Mouse (Mus musculus) heart, embryonic 10.5 days (tissue): ENCODE results near the gene Pdzk1. TPM values are rescaled to one million over a fixed set of nuclear protein-coding genes. Genes with fewer than 3 reads are reported as not detected.
A peak's percentile ranks its signal among the peaks of the same experiment; 100 is the strongest.

Source experiments
- DNase-seq: peaks from one replicate; pipeline ENCODE4 v3.0.0-alpha.2; 2017; ENCODE audit warnings: low spot score
- H3K27ac ChIP-seq: fragments of 300-500 bp; sonication (generic); 2 replicates; pipeline ENCODE4 v1.5.1; 2016; ENCODE audit warnings: mild to moderate bottlenecking
- H3K27me3 ChIP-seq: fragments of 300-500 bp; sonication (generic); 2 replicates; pipeline ENCODE4 v1.6.1; 2016; ENCODE audit warnings: mild to moderate bottlenecking; ENCODE audit not compliant: poor library complexity, insufficient read depth, severe bottlenecking
- H3K36me3 ChIP-seq: fragments of 300-500 bp; sonication (generic); 2 replicates; pipeline ENCODE4 v1.6.1; 2016; ENCODE audit warnings: mild to moderate bottlenecking, moderate library complexity
- H3K4me1 ChIP-seq: fragments of 300-500 bp; sonication (generic); 2 replicates; pipeline ENCODE4 v1.6.1; 2016; ENCODE audit warnings: mild to moderate bottlenecking
- H3K4me3 ChIP-seq: fragments of 300-500 bp; sonication (generic); 2 replicates; pipeline ENCODE4 v1.5.1; 2016; ENCODE audit warnings: mild to moderate bottlenecking, moderate library complexity
- H3K9me3 ChIP-seq: fragments of 300-500 bp; sonication (generic); 2 replicates; pipeline ENCODE4 v1.6.1; 2016; ENCODE audit warnings: mild to moderate bottlenecking, moderate library complexity
- WGBS: fragments of 180-500 bp; shearing (Covaris S2); methylation state at CpG from one replicate; pipeline ENCODE4 v1.1.7; 2016; 5-methylcytosine and 5-hydroxymethylcytosine counted together
- polyA plus RNA-seq: library from polyadenylated mRNA; unstranded; fragments of >200 nt; fragmentation: Nextera tagmentation; extraction: Ambion mirVana; gene quantifications from 2 replicates; pipeline ENCODE4 v1.2.1, GENCODE M21; 2016

The Pdzk1 gene
- polyA plus RNA-seq, 1 experiment from 2014 or later: 0.98 TPM

GRCm38 (mm10) chr3:96820116-96820915, 8.8 kb upstream of the Pdzk1 start:
- Histone ChIP-seq H3K4me3 (no peak overlapping the region), H3K27me3 (peaks cover 5% of the 10 kb centered on the region; the same call in 1 of the 2 replicates), H3K27ac (no peak overlapping the region), H3K4me1 (0 out of 2 replicates have a peak, but pooled peaks cover 3% of the 10 kb centered on the region), H3K36me3 (no peaks in the 10 kb centered on the region), H3K9me3 (no peaks in the 10 kb centered on the region)
- 70% methylated on average over 6 of the region's 6 CpGs for WGBS
- DNase-seq: peak; percentile 45

- H3K4me3 ChIP-seq: no peak overlapping the region
- no peak overlapping the region for H3K27ac ChIP-seq
- H3K9me3 ChIP-seq: no peaks in the 10 kb centered on the region
- H3K36me3 ChIP-seq: no peaks in the 10 kb centered on the region
- peak; percentile 51 for DNase-seq
- H3K4me1 ChIP-seq: 0 out of 2 replicates have a peak, but pooled peaks cover 3% of the 10 kb centered on the region
- WGBS: 80% methylated on average over 4 of the region's 4 CpGs
- no peaks in the 10 kb centered on the region for H3K27me3 ChIP-seq
Measured at GRCm38 (mm10) chr3:96821581-96821980, 7.5 kb upstream of the Pdzk1 start.

- H3K4me3 ChIP-seq: no peak overlapping the region
- H3K27me3 ChIP-seq: no peaks in the 10 kb centered on the region
- 0 out of 2 replicates have a peak, but pooled peaks cover 6% of the 10 kb centered on the region for H3K4me1 ChIP-seq
- H3K36me3 ChIP-seq: no peaks in the 10 kb centered on the region
- no peak overlapping the region for H3K27ac ChIP-seq
- no peak for DNase-seq
- WGBS: 80% methylated on average over 3 of the region's 3 CpGs
- no peaks in the 10 kb centered on the region for H3K9me3 ChIP-seq
Measured at GRCm38 (mm10) chr3:96823701-96824100, 5.4 kb upstream of the Pdzk1 start.

GRCm38 (mm10) chr3:96824614-96825013, 4.5 kb upstream of the Pdzk1 start:
- no peak for DNase-seq
- peaks cover 5% of the 10 kb centered on the region; the same call in 1 of the 2 replicates for H3K27me3 ChIP-seq
- no peak overlapping the region for H3K4me3 ChIP-seq
- H3K4me1 ChIP-seq: 0 out of 2 replicates have a peak, but pooled peaks cover 6% of the 10 kb centered on the region
- WGBS: 83% methylated on average over 12 of the region's 12 CpGs
- no peaks in the 10 kb centered on the region for H3K36me3 ChIP-seq
- no peak overlapping the region for H3K27ac ChIP-seq
- H3K9me3 ChIP-seq: no peaks in the 10 kb centered on the region

GRCm38 (mm10) chr3:96825261-96825660, 3.8 kb upstream of the Pdzk1 start:
- H3K27me3 ChIP-seq: peaks cover 11% of the 10 kb centered on the region; the same call in 1 of the 2 replicates
- 0 out of 2 replicates have a peak, but pooled peaks cover 4% of the 10 kb centered on the region for H3K4me1 ChIP-seq
- no peak for DNase-seq
- H3K36me3 ChIP-seq: no peaks in the 10 kb centered on the region
- no peak overlapping the region for H3K27ac ChIP-seq
- no peaks in the 10 kb centered on the region for H3K9me3 ChIP-seq
- WGBS: 50% methylated on average over 11 of the region's 11 CpGs
- no peak overlapping the region for H3K4me3 ChIP-seq

GRCm38 (mm10) chr3:96828308-96828864, 698 bp upstream of the Pdzk1 start:
- 25% methylated on average over 15 of the region's 15 CpGs for WGBS
- Histone ChIP-seq H3K27me3 (peaks cover 14% of the 10 kb centered on the region; the same call in 1 of the 2 replicates), H3K27ac (no peak overlapping the region), H3K4me1 (0 out of 2 replicates have a peak, but pooled peaks cover 11% of the 10 kb centered on the region), H3K9me3 (no peaks in the 10 kb centered on the region), H3K4me3 (peak overlapping the region; percentile 23; the same call in 1 of the 2 replicates), H3K36me3 (no peaks in the 10 kb centered on the region)
- DNase-seq: no peak

GRCm38 (mm10) chr3:96829856-96830255, 772 bp downstream of the Pdzk1 start:
- H3K9me3 ChIP-seq: no peaks in the 10 kb centered on the region
- H3K36me3 ChIP-seq: no peaks in the 10 kb centered on the region
- no peak overlapping the region for H3K4me3 ChIP-seq
- no peak overlapping the region for H3K27ac ChIP-seq
- no peak for DNase-seq
- H3K27me3 ChIP-seq: peaks cover 14% of the 10 kb centered on the region; the same call in 1 of the 2 replicates
- 80% methylated on average over 10 of the region's 10 CpGs for WGBS
- 0 out of 2 replicates have a peak, but pooled peaks cover 11% of the 10 kb centered on the region for H3K4me1 ChIP-seq

GRCm38 (mm10) chr3:96832930-96833329, 3.8 kb downstream of the Pdzk1 start:
- Histone ChIP-seq H3K36me3 (no peaks in the 10 kb centered on the region), H3K27me3 (peaks cover 14% of the 10 kb centered on the region; the same call in 1 of the 2 replicates), H3K4me1 (0 out of 2 replicates have a peak, but pooled peaks cover 11% of the 10 kb centered on the region), H3K27ac (peak overlapping the region; percentile 10; the same call in 1 of the 2 replicates), H3K9me3 (no peaks in the 10 kb centered on the region), H3K4me3 (no peak overlapping the region)
- WGBS: 33% methylated on average over 5 of the region's 5 CpGs
- no peak for DNase-seq

- 76% methylated on average over 7 of the region's 7 CpGs for WGBS
- Histone ChIP-seq H3K4me1 (peaks cover 7% of the 10 kb centered on the region; the same call in 1 of the 2 replicates), H3K27me3 (peaks cover 8% of the 10 kb centered on the region; the same call in 1 of the 2 replicates)
Measured at GRCm38 (mm10) chr3:96834587-96835348, 5.7 kb downstream of the Pdzk1 start.

GRCm38 (mm10) chr3:96836414-96836813, 7.3 kb downstream of the Pdzk1 start:
- WGBS: 48% methylated on average over 2 of the region's 2 CpGs
- Histone ChIP-seq H3K27ac (no peak overlapping the region), H3K36me3 (no peaks in the 10 kb centered on the region), H3K4me1 (peaks cover 7% of the 10 kb centered on the region; the same call in 1 of the 2 replicates), H3K4me3 (no peak overlapping the region), H3K27me3 (no peaks in the 10 kb centered on the region), H3K9me3 (no peaks in the 10 kb centered on the region)
- no peak for DNase-seq

More at GRCm38 (mm10) chr3:96834587-96835348, 5.7 kb downstream of the Pdzk1 start:
- no peaks in the 10 kb centered on the region for H3K9me3 ChIP-seq
- H3K36me3 ChIP-seq: no peaks in the 10 kb centered on the region
- DNase-seq: no peak
- H3K27ac ChIP-seq: no peak overlapping the region
- no peak overlapping the region for H3K4me3 ChIP-seq

- Histone ChIP-seq H3K4me3 (no peak overlapping the region), H3K36me3 (no peaks in the 10 kb centered on the region), H3K9me3 (no peaks in the 10 kb centered on the region), H3K27me3 (no peaks in the 10 kb centered on the region), H3K27ac (no peak overlapping the region), H3K4me1 (no peaks in the 10 kb centered on the region; the same call in 1 of the 2 replicates)
- WGBS: 79% methylated on average over 7 of the region's 7 CpGs
- DNase-seq: no peak
Measured at GRCm38 (mm10) chr3:96838996-96839645, 10.0 kb downstream of the Pdzk1 start.

- no peak overlapping the region for H3K4me3 ChIP-seq
- WGBS: 91% methylated on average over 6 of the region's 6 CpGs
Measured at GRCm38 (mm10) chr3:96845191-96845590, 16.1 kb downstream of the Pdzk1 start.

More at GRCm38 (mm10) chr3:96845191-96845590, 16.1 kb downstream of the Pdzk1 start:
- Histone ChIP-seq H3K27ac (no peak overlapping the region), H3K9me3 (no peaks in the 10 kb centered on the region), H3K4me1 (peaks cover 13% of the 10 kb centered on the region), H3K27me3 (no peaks in the 10 kb centered on the region), H3K36me3 (no peaks in the 10 kb centered on the region)
- no peak for DNase-seq
